Mouse (Mus musculus) fibroblast of lung, adult 2 months (primary cell): ENCODE results near the gene Actl6b.

Experiments
- DNase-seq: peaks from one replicate; pipeline ENCODE4 v3.0.0-alpha.2; 2011; ENCODE audit warnings: low read depth

The Actl6b gene

DNA sequence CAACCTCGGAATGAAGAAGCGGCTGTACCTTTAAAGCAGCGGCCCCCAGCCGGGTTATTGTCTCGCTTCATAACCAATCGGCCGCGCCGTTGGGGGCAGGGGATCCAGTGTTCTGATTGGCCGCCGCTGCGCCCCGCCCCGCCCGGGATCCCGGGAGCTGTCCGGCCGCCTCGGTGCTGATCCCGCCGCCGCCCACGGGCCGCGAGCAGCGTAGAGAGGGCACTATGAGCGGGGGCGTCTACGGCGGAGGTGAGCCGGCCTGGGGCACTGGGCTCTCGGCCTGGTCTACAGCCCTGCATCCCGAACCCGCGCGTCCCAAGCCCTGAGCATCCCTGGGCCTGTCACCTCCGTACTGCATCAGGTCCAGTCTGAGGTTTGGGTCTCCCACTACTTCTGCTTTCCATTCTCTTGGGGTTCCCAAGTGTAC lies at the start of gene Actl6b:
Actl6b (plus strand) TSS at position 107 of the 427 bp plus-strand sequence.
- no peak for DNase-seq

DNA sequence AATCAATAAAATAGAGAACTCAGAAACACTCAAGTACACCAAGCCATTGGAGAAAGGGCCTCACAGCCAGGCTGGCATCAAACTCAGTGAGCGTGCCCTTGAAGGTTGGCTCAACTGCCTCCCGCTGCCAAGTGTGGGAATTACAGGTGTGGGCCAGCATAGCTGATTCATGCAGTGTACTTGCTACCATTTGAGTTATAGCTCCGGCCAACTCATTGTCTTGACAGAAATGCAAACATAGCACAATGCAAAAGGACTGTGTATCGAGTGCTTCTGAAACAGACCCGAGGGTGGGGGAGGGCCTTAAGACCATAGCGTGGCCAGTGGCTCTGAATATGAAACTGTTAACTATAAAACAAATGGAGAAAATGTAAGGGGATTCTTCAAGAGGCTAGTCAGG lies 49.3 kb upstream of the Actl6b start:
- DNase-seq: no peak

DNA sequence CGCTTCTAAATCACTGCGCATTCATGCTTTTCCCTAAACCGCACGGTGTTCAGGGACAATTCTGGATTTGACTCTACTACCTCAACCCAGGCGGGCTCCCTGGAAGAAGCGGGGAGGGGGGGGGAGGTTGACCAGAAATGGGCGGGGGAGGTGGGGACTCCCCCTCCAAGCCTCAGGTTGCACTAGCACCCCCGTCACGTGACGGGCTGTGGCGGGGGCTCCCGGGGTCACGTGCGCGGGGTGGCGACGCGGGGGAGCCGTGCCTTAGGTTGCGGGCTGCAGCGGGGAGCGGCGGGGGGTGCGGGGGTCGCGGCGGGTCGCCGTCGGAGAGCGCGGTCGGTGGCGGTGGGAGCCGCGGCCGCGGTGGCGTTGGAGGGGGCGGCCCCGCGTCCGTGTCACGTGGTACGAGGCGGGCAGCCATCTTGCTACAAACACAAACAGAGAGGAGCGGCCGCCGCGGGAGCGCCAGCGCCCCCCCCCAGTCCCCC lies 43.3 kb upstream of the Actl6b start:
- no peak for DNase-seq

DNA sequence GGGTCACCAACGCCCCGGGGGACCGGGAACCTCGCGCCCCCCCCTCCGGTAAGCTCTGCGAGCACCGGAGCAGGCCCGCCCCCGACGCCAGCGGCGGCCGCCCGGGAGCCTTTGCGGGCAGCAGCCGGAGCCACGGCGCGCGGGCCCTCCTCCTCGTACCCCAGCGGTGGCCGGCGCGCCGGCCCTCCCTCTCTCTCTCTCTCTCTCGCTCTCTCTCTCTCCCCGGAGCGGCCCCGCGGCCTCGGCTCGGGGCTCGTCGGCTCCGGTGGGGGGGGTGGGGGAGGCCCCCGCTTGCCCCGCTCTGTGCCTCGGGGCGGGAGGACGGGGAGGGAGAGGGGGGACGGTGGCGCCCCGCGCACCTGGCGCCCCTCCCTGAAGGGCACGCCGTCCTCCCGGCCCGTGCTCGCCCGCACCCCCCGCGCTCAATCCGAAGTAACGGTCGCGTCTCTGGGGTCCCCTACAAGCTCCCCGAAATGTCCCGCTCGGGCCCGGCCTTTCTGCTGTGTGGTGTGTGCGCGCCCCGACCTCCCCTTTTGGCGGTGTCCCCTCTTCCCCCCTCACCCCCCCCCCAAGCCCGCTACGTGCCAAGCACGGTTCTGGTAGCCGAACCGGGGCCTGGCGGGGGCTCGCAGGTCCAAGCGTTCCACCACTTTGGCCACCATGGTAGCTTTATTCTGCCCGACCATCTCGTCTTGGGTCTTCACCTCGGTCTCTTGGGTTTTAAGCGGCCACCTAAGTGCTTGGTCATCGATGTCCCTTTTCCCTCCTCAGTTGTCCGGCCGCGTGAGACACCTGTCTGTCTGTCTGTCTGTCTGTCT lies 42.5 kb upstream of the Actl6b start:
- DNase-seq: no peak

DNA sequence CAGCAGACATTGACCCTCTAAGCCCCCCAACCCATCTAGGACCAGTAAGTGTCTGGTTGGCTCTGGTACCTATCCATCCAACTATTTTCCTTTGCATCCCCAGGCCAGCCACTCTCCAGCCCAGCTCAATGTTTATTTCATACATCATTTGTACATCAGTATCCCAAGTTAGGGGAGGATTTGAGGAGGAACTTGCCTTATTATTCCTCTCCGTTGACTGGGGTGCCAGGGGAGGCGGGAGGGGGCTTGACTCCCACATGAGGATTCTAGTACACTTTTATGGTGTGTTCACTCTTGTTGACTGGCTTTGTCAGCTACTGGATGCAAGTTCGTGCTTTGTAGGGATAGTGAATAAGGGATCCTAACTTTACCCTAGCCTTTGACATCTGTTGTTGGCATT lies 41.6 kb upstream of the Actl6b start:
- no peak for DNase-seq

DNA sequence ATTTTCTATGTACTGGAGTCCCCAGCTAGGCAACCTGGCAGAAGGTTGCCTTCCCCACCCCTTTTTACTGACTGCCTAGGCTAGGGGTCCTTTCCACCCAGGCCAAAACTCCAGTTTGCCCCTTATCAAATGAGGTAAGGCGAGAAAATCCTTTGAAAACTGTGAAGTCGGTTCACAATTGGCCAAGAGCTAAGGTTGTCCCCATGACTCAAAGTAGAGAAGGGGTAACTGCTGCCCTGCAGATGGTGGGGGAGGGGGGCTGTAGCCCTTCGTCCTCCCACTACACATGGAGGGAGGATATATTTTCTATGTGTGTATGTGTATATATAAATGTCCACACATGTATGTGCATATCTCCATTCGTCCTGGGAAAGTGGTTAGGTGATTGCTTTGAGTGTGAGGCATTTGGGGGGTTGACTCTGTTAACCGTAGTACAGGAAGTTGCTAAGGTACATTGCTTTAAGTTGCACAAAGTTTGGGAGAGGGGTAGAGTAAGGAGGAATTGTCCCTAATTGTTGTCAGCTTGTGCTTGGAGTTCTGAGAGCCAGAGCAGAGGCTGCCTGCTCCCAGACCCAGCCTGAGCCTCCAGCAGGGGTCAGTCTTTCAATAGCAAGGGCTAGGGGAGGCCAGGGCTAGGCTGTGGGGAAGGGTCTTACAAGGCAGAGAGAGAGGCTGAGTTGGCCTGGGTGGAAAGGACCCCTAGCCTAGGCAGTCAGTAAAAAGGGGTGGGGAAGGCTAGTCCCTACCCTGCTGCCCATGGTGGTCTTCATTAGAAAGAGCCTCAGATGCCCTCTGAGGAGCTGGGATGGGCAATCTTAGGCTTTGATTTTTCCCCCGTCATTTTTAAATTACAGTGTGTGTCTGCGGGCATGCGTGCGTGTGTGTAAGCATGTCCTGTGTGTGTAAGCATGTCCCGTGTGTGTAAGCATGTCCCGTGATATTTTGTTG lies 40.2 kb upstream of the Actl6b start:
- no peak for DNase-seq

DNA sequence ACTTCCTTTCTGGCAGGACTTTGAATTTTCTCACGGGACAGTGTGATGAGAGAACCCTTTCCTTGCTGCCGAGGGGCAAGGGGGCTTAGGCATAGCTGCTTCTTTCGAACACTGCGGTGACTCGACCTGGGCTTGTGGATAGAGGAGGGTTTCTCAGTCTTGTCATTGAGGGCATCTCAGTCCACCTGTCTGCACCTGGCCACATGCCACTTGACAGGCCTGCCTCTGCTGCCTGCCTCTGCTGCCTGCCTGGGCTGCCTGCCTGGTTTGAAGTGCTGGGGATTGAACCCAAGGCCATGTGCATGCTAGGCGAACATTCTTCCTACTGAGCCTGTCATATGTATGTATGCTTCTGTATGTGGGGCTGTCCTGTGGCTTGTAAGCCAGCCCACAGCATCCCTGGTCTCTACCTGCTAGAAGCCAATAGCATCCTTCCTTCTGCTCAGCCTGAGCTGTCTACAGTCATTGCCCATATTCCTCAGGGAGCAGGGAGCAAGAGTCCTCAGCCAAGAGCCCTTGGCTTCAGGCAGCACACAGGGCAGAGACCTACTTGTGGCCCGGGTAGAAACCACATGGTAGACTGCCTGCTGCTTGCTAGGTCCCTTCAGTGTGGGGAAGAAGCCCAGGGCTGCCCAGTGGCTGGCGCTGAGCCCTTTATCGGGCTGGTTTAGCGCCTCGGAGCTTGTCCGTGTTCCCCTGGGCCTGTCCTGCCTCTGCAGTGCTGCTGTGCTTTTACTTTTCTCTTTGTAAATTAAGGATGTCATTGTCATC lies 39.2 kb upstream of the Actl6b start:
- no peak for DNase-seq

DNA sequence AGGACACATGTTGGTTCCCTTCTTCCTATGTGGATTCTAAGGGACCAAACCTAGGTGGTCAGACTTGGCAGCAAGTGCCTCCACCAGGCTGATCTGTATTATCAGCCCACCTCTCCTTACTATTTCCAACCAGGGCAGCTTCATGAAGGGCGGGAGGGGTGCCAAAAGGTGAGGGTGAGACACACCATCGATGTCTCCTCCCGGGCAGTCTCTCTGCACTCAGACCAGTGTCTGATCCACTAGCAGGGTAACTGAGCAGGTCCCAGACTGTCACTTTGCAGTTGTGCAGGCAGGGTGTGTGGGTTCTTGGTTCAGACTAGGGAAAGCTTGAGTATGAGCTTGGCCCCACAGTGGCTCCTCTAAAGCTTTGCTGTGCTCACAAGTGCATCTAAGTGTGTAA lies 38.5 kb upstream of the Actl6b start:
- no peak for DNase-seq

DNA sequence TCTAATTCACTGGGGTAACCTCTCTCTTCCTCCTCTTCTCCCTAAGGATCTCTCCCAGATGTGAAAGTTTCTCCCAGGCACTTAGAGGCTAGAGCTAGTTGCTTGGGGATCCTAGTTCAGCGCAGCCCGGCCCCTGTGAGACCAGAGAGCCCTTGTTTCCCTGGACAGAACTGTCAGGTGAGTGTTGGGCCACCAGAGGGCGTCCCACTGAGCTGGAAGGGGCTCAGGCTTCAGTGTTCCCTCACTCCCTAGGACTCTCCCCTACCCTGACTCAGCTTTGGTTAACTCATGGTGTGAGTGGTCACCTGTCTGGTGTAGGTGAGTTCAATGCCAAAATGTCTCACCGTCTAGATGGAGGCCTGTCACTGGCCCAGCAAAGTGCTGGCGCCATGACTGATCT lies 34.9 kb upstream of the Actl6b start, which contains the start of gene Gigyf1:
Gigyf1 (plus strand) TSS at position 113 of the 400 bp plus-strand sequence.
- no peak for DNase-seq

DNA sequence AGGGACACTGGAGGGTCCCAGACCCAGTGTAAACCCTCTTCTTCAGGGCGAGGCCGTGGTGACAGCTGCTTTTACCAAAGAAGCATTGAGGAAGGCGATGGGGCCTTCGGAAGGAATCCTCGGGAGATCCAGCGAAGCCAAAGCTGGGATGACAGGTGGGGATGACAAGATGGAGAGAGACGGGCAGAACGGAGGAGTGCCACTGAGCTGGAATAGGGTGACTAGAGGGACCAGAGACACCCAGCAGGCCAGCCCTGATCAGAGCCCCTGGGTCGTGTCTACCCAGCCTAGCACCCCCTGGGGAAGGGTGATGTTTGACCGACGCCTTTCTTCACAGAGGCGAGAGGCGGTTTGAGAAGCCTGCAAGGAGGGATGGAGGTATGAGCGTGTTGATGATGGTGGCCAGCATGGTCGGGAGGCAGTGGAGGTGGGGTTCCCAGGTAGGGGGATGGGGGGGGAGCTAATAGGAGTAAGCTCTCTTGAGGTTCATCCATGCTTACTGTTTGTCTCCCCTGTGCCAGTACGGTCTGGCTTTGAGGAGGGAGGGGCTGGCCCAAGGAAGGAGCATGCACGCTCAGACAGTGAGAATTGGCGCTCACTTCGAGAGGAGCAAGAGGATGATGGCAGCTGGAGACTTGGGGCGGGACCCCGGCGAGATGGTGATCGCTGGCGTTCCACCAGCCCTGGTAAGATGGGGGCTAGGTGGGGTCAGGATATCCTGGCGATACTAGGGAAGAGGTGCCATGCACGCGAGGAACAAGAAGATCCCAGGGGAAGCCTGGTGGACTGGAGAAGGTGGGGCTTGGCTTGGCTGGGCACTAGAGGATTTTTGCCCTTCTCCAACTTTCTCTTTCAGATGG lies 33.4 kb upstream of the Actl6b start:
- no peak for DNase-seq

DNA sequence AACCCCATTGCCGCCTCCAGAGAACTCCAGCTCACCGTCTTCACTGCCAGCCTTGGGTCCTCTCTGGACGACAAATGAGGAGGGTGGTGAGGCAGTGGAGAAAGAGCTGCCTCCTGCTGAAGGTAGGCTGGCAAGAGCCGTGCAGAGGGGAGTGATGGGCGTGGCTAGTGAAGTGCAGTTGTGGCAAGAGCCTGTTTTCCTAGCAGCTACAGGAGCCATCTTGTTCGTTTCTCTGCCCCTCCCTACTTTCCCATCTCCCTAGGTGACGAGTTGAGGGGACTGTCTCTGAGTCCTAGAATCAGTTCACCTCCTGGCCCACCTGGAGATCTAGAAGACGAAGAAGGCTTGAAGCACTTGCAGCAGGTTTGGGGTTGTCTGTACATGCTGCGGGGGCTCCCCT lies 31.5 kb upstream of the Actl6b start:
- no peak for DNase-seq

DNA sequence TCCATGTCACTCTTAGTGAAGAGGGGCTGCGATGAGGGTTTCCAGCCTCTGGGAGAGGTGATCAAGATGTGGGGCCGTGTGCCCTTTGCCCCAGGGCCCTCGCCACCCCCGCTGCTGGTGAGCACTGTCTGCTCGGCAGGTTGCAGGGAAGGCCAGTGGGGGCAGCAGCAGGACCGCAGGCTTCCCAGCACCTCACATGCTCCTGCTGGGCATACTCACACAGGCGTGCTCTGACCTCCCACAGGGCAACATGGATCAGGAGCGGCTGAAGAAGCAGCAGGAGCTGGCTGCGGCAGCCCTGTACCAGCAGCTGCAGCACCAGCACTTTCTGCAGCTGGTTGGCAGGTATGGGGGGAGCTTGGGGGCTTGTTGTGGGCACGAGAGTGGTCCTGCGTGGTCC lies 30.6 kb upstream of the Actl6b start:
- DNase-seq: no peak

DNA sequence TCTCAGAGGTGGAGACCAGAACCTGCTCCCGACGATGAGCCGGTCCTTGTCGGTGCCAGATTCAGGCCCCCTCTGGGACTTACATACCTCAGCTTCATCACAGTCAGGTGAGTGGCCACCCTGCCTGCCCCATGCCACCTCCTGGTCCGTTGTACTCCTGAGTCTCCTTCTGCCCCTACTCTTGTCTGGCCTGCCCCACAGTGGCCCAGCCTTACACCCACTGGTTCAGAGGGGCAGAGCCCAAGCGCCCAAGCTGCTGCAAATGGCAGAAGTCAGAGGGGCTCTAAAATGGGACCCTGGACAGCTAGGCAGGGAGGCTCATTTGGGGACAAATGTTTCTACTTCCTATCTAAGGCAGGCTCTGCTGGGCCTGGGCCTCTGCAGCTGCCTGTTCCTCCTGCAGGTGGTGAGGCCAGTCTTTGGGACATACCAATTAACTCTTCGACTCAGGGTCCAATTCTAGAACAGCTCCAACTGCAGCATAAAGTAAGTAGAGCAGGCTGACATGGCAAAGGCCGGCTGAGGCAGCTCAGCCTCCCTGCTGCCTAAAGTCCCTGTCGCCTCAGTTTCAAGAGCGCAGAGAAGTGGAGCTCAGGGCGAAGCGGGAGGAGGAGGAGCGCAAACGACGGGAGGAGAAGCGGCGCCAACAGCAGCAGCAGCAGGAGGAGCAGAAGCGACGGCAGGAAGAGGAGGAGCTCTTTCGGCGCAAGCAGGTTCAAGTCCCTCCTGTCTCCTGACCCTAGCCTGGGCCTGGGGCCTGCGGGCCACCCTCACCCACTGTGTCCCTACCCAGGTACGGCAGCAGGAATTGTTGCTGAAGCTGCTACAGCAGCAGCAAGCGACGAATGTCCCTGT lies 29.7 kb upstream of the Actl6b start:
- no peak for DNase-seq

DNA sequence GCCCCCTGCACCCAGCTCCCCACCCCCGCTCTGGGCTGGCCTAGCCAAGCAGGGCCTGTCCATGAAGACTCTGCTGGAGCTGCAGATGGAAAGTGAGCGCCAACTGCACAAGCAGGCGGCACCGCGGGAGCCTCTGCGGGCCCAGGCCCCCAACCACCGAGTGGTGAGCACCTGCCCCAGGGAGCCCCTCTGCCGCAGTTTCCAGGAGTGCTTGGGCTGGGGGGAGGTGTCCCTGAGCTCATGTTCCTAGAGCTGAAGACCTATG lies 29.1 kb upstream of the Actl6b start:
- DNase-seq: no peak

DNA sequence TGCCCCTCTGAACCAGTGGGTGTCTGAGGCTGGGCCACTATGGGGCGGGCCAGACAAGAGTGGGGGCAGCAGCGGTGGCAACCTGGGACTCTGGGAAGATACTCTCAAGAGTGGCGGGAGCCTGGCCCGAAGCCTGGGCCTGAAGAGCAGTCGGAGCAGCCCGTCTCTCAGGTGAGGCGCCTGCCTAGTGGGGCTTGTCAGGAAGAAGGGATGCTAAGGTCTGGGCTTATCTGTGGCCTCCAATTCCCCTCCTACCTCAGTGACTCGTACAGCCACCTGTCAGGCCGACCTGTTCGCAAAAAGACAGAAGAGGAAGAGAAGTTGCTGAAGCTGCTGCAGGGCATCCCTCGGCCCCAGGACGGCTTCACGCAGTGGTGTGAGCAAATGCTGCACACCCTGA lies 28.6 kb upstream of the Actl6b start:
- DNase-seq: no peak

DNA sequence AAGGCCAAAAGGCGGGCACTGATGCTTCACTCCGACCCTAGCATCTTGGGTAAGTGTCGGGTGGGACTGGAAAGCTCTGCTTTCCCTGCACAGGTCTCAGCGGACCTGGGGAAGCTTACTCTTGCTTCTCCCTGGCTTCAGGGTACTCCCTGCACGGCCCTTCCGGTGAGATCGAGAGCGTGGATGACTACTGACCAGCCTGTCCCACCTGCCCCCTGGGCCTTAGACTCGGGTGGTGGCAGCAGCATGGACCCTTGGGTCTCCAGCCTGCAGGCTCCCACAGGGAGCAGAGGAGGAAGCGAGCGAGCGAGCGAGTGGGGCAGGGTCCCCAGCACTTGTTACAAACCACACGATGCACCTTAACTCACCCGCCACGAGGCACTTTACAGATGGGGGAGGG lies 27.8 kb upstream of the Actl6b start:
- DNase-seq: no peak

DNA sequence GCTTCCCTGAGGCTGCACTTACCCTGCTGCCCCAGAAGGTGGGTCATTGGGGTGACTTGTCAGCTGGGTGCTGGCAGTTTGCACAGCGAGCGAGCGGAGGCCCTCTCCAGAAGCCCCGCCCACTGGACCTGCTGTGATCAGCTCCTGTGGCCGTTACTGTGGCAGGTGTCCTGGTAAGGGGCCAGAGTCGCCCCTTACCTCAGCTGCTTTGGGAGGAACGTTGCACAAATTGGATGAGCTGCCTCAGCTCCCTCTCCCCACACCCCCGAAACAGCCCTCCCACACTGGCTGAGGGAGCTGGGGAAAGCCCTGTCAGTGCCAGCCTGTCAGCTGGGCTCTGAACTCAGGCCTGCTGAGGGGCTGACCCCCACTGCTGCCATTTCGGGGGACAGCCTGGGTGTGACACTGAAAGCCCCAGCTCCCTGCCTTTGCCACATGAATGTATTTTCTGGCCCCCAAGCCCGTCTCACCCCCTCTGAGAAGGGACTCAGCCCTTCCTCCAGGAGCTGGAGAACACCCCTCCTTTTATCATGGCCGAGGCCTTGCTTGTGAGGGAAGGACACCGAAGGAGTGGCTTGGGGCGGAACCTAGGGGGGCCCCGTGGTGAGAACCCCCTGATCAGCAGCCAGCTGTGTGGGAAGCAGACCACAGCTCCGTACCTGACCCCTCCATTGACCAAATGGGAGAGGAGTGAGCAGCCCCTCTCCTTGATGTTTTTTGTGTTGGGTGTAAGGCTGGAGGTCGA lies 27.0 kb upstream of the Actl6b start:
- DNase-seq: no peak

DNA sequence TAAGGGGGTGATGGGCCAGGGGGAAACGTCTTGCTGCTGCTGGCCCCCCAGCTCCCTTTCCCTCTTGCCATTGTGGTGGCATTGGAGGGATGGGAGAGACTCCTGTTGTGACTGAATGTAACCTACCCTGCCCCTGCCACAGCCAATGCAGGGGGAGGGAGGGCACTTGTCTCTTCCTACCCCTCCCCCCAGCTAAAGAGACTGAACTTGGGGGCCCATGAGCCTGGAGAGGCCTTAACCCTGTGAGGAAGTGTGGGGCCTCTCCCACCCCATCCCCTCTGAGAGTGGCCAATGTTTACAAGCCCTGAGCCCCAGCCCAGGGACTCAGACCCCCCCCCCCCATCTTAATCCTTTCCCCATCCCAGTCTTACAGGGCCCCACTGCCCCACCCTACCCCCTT lies 25.9 kb upstream of the Actl6b start:
- no peak for DNase-seq

DNA sequence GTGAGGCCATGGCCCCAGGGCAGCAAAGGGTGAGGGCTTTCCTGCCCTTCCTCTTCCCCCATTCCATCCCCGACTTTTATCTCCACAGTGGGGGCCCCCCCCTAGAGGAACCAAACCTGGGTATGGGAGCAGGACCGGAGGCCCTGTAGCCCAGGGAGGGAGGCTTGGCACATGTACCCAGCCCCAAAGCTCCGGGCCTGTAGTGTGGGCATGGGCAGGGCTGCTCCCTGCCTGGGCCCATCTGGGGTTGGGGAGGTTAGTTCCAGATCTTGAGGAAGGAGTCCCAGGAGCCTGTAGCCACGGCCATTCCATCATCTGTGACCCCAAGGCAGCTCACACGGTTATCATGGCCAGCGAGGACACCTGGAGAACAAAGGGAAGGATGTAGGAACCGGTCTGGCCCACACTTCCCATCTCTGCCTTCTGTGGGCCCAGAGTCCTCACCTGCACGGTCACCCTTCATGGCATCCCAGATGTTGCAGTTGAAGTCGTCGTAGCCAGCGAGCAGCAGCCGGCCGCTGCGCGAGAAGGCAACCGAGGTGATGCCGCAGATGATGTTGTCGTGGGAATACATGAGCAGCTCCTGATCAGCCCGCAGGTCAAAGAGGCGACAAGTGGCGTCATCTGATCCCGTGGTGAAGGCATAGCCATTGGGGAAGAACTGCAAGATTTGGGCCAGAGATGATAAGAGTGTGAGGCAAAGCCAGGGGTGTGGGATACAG lies 24.9 kb upstream of the Actl6b start:
- no peak for DNase-seq
